Mouse (Mus musculus): ENCODE measurements at regions not wholly inside any gene's neighbourhood (a gene's known extent, or its start where the extent isn't known, plus 50 kb on each side); places are given as distances from the start of the nearest gene placed in this dataset.

DNA sequence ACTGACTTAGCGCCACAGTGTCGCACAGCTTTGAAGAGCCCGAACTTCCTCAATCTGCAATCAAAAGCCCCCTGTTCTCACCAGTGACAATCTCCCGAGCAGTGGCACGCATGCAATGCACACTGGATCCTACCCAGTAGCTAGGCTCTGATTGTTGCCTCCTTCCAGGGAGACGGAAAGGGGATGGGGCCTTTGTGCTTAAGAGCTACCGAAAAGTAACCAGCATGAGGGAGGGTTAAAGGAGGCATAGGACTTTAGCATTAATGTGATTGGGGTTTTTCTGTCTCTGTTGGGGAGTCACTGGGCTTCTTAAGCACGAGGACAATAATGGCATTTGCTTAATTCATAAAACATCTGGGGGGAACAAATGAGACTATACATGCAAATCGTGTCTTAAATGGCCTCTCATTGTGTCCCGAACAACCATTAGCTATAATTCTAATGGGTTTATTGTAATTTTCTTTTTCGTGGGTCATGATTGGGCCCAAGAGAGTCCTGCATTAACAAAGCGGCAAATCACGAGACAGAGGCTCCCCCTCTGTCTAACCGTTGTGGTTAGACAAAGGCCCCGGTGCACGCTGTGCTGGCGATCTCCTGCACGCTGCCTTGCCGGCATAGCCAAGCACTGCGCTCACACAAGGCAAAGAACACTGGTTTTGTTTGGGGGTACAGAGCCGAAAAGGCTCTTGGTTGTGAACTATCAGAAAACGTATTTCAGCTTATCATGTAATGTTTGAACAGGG, 223.2 kb downstream of the Dact1 start:
- DNase-seq (ENCODE audit: low spot score) = no peak

- no peak for DNase-seq (ENCODE audit: low spot score)
Observed at GRCm38 (mm10) chr12:71533701-71534100, 224.0 kb downstream of the Dact1 start.

DNA sequence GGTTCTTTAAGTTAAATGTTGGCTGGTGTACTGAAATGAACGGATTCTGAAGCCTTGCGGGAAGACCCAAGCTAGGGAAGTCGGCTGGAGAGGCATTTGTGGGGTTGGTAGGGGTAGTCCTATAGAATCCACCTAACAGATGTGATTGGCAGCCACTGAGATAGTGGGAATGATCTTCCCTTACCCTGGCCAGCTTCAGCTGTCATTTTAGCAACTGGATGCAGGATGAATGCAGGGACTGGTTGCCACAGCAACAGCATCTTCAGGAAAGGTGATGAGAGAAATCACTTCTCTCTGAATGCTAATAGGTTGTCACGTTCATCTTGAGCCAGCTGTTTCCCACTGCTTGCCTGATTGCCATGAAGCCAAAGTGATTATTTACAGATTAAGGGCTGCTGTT, 224.5 kb downstream of the Dact1 start:
- DNase-seq (ENCODE audit: low spot score) = no peak

DNA sequence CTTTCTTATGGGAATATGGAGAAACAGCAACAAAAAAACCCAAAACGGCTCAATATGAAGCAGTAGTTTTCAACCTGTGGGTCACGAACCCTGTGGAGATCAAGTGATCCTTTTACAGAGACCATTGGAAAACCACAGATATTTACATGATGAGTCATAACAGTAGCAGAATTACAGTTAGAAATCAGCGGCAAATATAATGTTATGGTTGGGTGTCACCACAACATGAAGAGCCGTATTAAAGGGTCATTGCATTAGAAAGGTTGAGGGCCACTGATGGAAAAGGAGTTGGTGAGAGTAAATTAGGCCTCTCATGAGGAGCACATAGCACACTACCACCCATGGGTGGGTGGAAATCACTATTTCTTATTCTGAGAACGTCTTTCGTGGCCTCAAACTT, 225.6 kb downstream of the Dact1 start:
- no peak for DNase-seq (ENCODE audit: low spot score)

GRCm38 (mm10) chr12:71535831-71536230, 226.1 kb downstream of the Dact1 start:
- peak; percentile 33 for DNase-seq (ENCODE audit: low spot score)

- DNase-seq (ENCODE audit: low spot score) = no peak
Observed at GRCm38 (mm10) chr12:71538691-71539090, 229.0 kb downstream of the Dact1 start.

DNA sequence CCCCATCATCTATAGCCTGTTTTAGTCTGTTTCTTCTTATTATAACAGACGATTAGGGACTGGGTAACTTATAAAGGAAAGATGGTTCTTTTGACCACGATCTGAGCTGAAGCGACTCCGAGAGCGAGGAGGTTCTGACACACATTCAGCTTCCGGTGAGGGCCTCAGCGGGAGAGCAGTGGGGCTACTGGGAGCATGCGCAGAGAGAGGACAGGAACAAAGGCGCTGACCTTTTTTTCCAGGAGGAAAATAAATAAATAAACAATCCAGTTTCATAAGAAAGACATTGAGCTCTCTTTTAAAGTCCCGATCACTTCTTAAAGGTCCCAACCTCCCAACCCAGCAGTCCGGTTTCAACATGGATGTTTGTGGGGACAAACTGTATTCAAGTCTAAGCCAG, 230.6 kb downstream of the Dact1 start:
- DNase-seq (ENCODE audit: low spot score) = no peak

- DNase-seq (ENCODE audit: low spot score) = no peak
Observed at GRCm38 (mm10) chr12:71541961-71542360, 232.3 kb downstream of the Dact1 start.

GRCm38 (mm10) chr12:71543571-71544119, 234.0 kb downstream of the Dact1 start:
- DNase-seq (ENCODE audit: low spot score) = no peak

DNA sequence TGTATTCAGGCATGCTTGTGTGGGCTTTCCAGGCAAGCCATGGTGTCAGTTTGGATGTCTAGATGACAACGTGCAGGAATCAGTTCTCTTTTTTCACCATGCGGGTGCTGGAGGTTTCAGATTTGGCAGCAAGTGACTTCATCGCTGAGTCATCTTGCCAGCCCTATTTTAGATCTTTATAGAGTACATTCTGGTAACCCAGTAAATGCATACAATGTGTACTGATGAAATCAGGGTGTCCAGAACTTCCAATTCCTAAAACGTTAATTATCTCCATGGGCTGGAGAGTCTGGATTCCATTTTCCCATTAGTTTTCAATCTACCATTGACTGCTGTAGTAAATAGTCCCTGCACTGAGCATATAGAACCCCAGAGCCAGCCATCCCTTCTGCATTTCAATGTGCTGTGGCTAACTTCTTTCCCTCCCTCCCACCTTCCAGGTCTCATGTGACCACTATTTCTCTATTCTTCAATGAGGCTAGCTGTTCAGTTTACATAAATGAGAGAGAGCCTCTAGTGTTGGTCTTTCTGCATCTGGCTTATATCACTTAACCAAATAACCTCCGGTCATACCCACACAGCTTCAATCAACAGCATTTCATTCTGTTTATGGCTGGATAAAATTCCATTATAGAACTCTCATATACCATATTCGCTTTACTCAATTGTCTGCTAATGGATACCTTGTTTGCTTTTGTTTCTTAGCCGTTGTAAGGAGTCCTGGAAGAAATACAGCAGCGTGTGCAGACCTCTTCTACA, 234.9 kb downstream of the Dact1 start:
- no peak for DNase-seq (ENCODE audit: low spot score)

- no peak for DNase-seq (ENCODE audit: low spot score)
Observed at GRCm38 (mm10) chr12:71546523-71547265, 237.0 kb downstream of the Dact1 start.

GRCm38 (mm10) chr12:71549336-71549735, 239.7 kb downstream of the Dact1 start:
- DNase-seq (ENCODE audit: low spot score) = no peak

DNA sequence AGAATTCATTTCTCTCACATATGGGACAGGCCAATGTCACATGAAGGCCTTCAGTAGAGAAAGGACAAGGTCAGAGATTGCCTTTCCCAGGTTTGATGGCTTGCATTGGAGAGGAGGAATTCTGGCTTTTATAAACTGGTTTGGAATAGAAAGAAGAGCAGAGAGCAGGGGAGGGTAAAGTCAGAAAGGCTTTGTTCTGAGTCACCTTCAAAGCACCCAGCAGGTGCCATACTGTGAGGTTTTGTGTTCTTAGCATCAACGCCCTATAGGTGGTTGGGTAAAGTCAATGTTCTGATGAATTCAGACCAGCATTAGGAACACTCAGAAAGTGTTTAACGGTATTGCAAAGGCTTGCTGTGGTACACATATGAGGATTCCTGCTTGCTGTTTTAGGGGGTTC, 244.5 kb downstream of the Dact1 start:
- DNase-seq (ENCODE audit: low spot score) = no peak

DNA sequence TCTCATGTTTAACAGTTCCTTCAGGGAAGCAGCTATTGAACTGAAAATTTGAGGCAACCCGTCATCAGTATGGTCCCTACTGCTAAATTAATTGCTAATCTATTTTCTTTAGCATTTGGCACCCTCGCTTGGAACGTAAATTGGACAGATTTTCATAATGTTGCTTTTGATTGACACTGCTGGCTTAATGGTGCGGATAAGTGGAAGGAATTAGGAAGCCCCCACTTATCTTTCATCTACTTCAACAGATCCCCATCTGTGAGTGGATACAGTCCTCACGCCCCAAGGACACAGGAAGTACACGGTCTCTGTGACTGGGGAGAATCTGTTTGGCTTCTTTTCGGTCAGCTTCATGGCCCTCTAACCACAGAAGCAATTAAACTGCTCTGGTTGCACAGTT, 251.6 kb downstream of the Dact1 start:
- DNase-seq (ENCODE audit: low spot score) = no peak

DNA sequence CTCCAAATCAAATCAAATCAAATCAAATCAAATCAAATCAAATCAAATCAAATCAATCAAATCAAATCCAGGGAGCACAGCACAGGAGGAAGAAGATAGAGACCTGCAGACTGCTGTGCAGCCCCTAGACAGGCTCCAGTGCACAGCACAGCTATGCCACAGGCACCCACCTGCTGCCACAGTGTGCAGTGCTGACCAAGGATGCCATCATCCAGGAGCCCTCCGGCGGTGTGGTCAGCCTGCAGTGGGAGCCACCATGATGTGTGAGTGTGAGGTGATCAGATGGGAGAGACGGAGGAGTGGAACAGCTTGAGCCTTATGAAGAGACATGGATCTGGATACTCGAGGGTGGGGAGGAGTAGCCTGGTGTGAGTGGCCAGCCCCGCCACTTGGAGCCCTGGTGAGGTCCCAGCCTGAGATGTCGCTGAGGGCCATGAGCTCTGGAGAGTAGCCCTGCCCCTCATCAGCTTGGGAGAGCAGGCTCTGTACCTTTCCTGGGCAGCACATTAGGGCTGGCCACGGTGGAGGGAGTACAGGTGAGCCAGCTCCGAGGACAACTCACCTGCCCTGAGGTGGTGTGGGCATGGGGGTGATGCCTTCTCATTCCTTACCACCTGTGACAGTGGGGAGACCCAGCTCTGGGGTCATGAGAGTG, 252.4 kb downstream of the Dact1 start:
- no peak for DNase-seq (ENCODE audit: low spot score)

GRCm38 (mm10) chr12:71563219-71563618, 253.5 kb downstream of the Dact1 start:
- no peak for DNase-seq (ENCODE audit: low spot score)

DNA sequence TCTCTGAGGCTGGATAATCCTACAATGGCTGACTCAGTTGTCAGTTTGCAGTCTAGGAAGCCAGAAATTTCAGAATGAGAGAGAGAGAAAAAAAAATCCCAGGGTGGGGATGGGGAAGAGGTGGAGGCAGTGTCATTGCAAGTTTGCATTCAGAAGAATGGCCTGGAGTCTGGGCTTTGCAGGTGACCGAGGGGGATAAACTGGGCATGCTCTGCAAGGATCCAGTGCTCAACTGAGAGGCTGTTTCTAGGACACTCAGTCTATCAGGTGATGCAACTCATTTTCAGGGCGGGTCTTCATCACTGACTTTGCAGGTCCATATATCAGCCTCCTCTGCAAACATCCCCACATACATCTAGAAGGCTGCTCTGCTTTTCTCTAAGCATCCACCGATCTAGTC, 256.7 kb downstream of the Dact1 start:
- no peak for DNase-seq (ENCODE audit: low spot score)

DNA sequence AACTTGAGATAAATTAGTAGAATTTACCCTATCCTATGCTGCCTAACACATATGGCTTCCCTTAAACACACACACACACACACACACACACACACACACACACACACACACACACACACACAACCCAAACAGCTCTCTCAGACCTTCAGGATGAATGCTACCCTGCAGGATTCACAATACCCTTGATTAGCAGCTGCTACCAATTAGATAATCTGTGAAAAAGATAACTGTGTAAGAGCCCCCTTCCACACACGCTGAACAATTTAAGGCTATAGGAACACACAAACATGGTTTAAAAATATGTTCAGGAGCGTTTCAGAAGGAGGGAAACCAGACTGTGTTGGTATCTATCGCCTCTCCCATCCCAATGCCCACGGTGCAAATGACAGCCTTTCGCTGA, 258.6 kb downstream of the Dact1 start:
- no peak for DNase-seq (ENCODE audit: low spot score)

DNA sequence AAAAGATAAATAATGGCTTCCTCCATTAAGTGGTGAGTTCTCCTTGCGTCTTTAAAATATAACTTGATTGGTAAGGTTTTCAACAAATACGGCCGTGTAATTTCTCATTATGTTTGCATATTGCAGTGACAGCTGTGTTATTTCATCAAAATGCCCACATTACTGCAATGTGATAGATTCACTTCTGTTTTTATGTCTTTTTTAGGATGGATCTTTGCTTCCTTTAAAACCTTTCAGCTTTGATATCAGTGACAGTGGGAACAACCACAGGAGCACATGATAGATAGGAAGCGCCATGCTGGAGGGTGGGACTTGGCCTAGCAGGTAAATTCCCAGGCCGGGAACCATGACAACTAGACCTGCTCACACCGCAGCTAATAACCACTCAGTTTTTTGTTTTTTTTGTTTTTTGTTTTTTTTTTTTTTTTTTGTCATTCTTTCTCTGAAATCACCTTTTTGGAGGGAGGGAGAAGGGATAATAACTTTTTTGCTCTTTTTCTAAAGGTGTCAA, 259.3 kb downstream of the Dact1 start:
- DNase-seq (ENCODE audit: low spot score) = no peak

- DNase-seq (ENCODE audit: low spot score) = no peak
Observed at GRCm38 (mm10) chr12:71569662-71570061, 260.0 kb downstream of the Dact1 start.

DNA sequence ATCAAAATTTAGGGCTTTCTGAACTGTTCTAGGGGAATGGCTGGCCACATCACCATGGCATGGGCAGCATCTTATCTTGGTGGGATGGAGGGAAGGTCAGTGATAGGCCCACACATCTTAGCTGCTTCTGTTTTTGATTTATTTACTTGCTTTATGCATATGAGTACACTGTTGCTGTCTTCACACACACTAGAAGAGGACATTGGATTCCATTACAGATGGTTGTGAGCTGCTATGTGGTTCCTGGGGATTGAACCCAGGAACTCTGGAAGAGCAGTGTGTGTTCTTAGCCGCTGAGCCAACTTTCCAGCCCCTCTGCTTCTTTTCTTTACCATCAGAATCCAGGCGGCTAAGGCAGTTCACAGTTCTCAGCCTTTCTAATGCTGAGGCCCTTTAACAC, 260.4 kb downstream of the Dact1 start:
- DNase-seq (ENCODE audit: low spot score) = no peak

All from adipocyte (in vitro differentiated cells).